Mouse (Mus musculus): ENCODE data around the gene Hist1h1c.
A peak's percentile ranks its signal among the peaks of the same experiment; 100 is the strongest.
"Not testable (repeated sequence)": the region's sequence is repeated elsewhere in the genome, so short reads cannot be mapped to it uniquely, and the experiment has no call there.

Hist1h1c gene

GRCm38 (mm10) chr13:23760240-23760971 lies 21.8 kb downstream of the Hist1h1c start:
- no peak for DNase-seq (ENCODE audit: inconsistent age in 2 of 2, low spot score in 1 of 2)

- peak; percentile 98 to 99 for DNase-seq (ENCODE audit: inconsistent age in 2 of 2, low spot score in 1 of 2)
These were observed 22.6 kb downstream of the Hist1h1c start, which contains the start of gene Hist1h4a for GRCm38 (mm10) chr13:23760972-23761864. TSS of gene Hist1h4a (minus strand) at chr13:23761230.

- DNase-seq (ENCODE audit: inconsistent age in 2 of 2, low spot score in 1 of 2) = peak; percentile 73 to 94
These were observed 23.5 kb downstream of the Hist1h1c start, which contains the start of gene Hist1h3a for GRCm38 (mm10) chr13:23761871-23762821. TSS of gene Hist1h3a (minus strand) at chr13:23762386.

- DNase-seq (ENCODE audit: inconsistent age in 2 of 2, low spot score in 1 of 2) = no peak
These were observed 24.6 kb downstream of the Hist1h1c start for GRCm38 (mm10) chr13:23763242-23763585.

- peak; percentile 86 to 95 for DNase-seq (ENCODE audit: inconsistent age in 2 of 2, low spot score in 1 of 2)
These were observed 25.1 kb downstream of the Hist1h1c start, which contains the start of gene Hist1h1a for GRCm38 (mm10) chr13:23763586-23764323. TSS of gene Hist1h1a (plus strand) at chr13:23763666.

- no peak for DNase-seq (ENCODE audit: inconsistent age in 2 of 2, low spot score in 1 of 2)
These were observed 25.9 kb downstream of the Hist1h1c start for GRCm38 (mm10) chr13:23764324-23765171.

GRCm38 (mm10) chr13:23765172-23765513 lies 26.5 kb downstream of the Hist1h1c start:
- no peak for DNase-seq (ENCODE audit: inconsistent age in 2 of 2, low spot score in 1 of 2)

GRCm38 (mm10) chr13:23766772-23767171 lies 28.2 kb downstream of the Hist1h1c start:
- DNase-seq (ENCODE audit: inconsistent age in 2 of 2, low spot score in 1 of 2) = peak in 1 of 2 experiments; percentile 80

- DNase-seq (ENCODE audit: inconsistent age in 2 of 2, low spot score in 1 of 2) = no peak
These were observed 30.3 kb downstream of the Hist1h1c start for GRCm38 (mm10) chr13:23768834-23769397.

GRCm38 (mm10) chr13:23769613-23770012 lies 31.0 kb downstream of the Hist1h1c start, which contains the start of gene Trim38:
TSS of gene Trim38 (plus strand) at chr13:23769913.
- not testable (repeated sequence) for DNase-seq (ENCODE audit: inconsistent age in 2 of 2, low spot score in 1 of 2)

- peak in 1 of 2 experiments; percentile 53 for DNase-seq (ENCODE audit: inconsistent age in 2 of 2, low spot score in 1 of 2)
These were observed 34.1 kb downstream of the Hist1h1c start for GRCm38 (mm10) chr13:23772561-23773313.

- DNase-seq (ENCODE audit: inconsistent age in 2 of 2, low spot score in 1 of 2) = no peak
These were observed 39.7 kb downstream of the Hist1h1c start for GRCm38 (mm10) chr13:23778339-23778738.

GRCm38 (mm10) chr13:23779025-23779424 lies 40.4 kb downstream of the Hist1h1c start:
- no peak for DNase-seq (ENCODE audit: inconsistent age in 2 of 2, low spot score in 1 of 2)
